Mouse (Mus musculus): ENCODE measurements around the gene Gm49673. TPM values are rescaled to one million over a fixed set of nuclear protein-coding genes. Genes with fewer than 3 reads are reported as not detected.

Gm49673 gene
- polyA plus RNA-seq, 1 experiment from 2014 or later, result 0.09 TPM

Other genes with a start within 250 kb of the Gm49673 start
- gene Tagap, start 221.8 kb downstream of the Gm49673 start, polyA plus RNA-seq (2015; fragmentation: Nextera tagmentation; extraction: Ambion mirVana), result 1.00 and 1.6 TPM in 2 replicates
- 57.8 and 59.4 TPM in 2 replicates for gene Rsph3a, start 202.2 kb downstream of the Gm49673 start, polyA plus RNA-seq (2015; fragmentation: Nextera tagmentation; extraction: Ambion mirVana)
- 29.6 and 33.3 TPM in 2 replicates for gene Rnaset2a, start 309 bp upstream of the Gm49673 start, polyA plus RNA-seq (2015; fragmentation: Nextera tagmentation; extraction: Ambion mirVana)
- 32.8 and 33.7 TPM in 2 replicates for gene Fgfr1op, start 17.7 kb upstream of the Gm49673 start, polyA plus RNA-seq (2015; fragmentation: Nextera tagmentation; extraction: Ambion mirVana)
- gene Ccr6, start 88.3 kb upstream of the Gm49673 start, polyA plus RNA-seq (2015; fragmentation: Nextera tagmentation; extraction: Ambion mirVana), result 0.26 and 0.61 TPM in 2 replicates
- gene Mpc1, start 135.1 kb upstream of the Gm49673 start, polyA plus RNA-seq (2015; fragmentation: Nextera tagmentation; extraction: Ambion mirVana), result 195 and 206 TPM in 2 replicates
- gene Sft2d1, start 163.3 kb upstream of the Gm49673 start, polyA plus RNA-seq (2015; fragmentation: Nextera tagmentation; extraction: Ambion mirVana), result 73.3 and 74.8 TPM in 2 replicates
- 0.15 and 0.31 TPM in 2 replicates for gene Prr18, start 189.7 kb upstream of the Gm49673 start, polyA plus RNA-seq (2015; fragmentation: Nextera tagmentation; extraction: Ambion mirVana)
- gene T2, start 208.2 kb upstream of the Gm49673 start, polyA plus RNA-seq (2015; fragmentation: Nextera tagmentation; extraction: Ambion mirVana), result 0.13 and 0.21 TPM in 2 replicates